Mouse (Mus musculus) neural tube, embryonic 14.5 days (tissue): Measurements from ENCODE around the gene Ogn. TPM values are rescaled to one million over a fixed set of nuclear protein-coding genes. Genes with fewer than 3 reads are reported as not detected.
"Not testable (repeated sequence)": the region's sequence is repeated elsewhere in the genome, so short reads cannot be mapped to it uniquely, and the experiment has no call there.

Source experiments
- ATAC-seq: fragments of 200-750 bp; cut with Nextera tagmentation; 2 replicates; pipeline ENCODE4 v1.8.0; 2017; ENCODE audit warnings: low read depth, mild to moderate bottlenecking, moderate TSS enrichment, moderate library complexity
- H3K27ac ChIP-seq: fragments of 300-500 bp; sonication (generic); 2 replicates; pipeline ENCODE4 v1.5.1; 2014; ENCODE audit warnings: low read depth, mild to moderate bottlenecking, control low read depth, low read length, moderate library complexity, mixed read lengths
- H3K27me3 ChIP-seq: fragments of 300-500 bp; sonication (generic); 2 replicates; pipeline ENCODE4 v1.6.1; 2014; ENCODE audit warnings: low read length; ENCODE audit not compliant: control insufficient read depth, insufficient read depth
- H3K36me3 ChIP-seq: fragments of 300-500 bp; sonication (generic); 2 replicates; pipeline ENCODE4 v1.6.1; 2014; ENCODE audit warnings: low read length, mixed read lengths; ENCODE audit not compliant: control insufficient read depth, insufficient read depth
- H3K4me1 ChIP-seq: fragments of 300-500 bp; sonication (generic); 2 replicates; pipeline ENCODE4 v1.6.1; 2014; ENCODE audit warnings: low read length; ENCODE audit not compliant: control insufficient read depth, insufficient read depth
- H3K4me2 ChIP-seq: fragments of 300-500 bp; sonication (generic); 2 replicates; pipeline ENCODE4 v1.6.1; 2014; ENCODE audit warnings: mild to moderate bottlenecking, low read depth, low read length, control low read depth
- H3K4me3 ChIP-seq: fragments of 300-500 bp; sonication (generic); 2 replicates; pipeline ENCODE4 v1.5.1; 2014; ENCODE audit warnings: low read depth, low read length, control low read depth, mixed read lengths
- H3K9ac ChIP-seq: fragments of 300-500 bp; sonication (generic); replicated peaks from 2 replicates; pipeline ENCODE4 v1.6.1; 2014; ENCODE audit warnings: low read depth, mild to moderate bottlenecking, control low read depth, low read length, mixed read lengths
- H3K9me3 ChIP-seq: fragments of 300-500 bp; sonication (generic); 2 replicates; pipeline ENCODE4 v1.6.1; 2016; ENCODE audit warnings: low read length; ENCODE audit not compliant: control insufficient read depth
- WGBS: fragments of 180-500 bp; shearing (Covaris S2); extraction: QIAGEN DNeasy Blood & Tissue Kit; methylation state at CpG from one replicate; pipeline ENCODE4 v1.1.7; 2014; 5-methylcytosine and 5-hydroxymethylcytosine counted together
- polyA plus RNA-seq: library from polyadenylated mRNA; unstranded; fragments of >200 nt; fragmentation: Nextera tagmentation; extraction: Ambion mirVana; gene quantifications from 2 replicates; pipeline ENCODE4 v1.2.1, GENCODE M21; 2014

Gene Ogn
- polyA plus RNA-seq, 1 experiment from 2014 or later, result 1.2 TPM

DNA sequence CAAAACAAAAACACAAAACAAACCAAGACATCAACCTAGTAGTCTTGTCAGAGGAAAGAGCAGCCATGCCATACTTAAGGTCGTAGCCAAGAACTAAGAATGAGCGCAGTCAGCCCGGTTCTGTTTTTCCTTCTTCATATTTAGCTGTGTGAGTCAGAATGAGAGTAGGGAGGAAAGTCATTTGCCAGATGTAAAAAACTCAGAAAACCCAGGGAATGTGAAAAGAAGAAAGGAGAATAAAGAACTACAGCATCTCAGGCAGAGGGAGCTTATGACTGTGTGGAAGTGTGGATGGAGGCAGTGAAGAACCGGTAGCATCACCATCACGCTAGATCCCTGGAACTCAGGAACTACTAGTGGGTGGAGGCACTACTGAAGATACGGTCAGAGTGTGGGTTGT, 21.8 kb upstream of the Ogn start:
- no peak overlapping the region for H3K9ac ChIP-seq
- 96% methylated on average over 6 of the region's 6 CpGs for WGBS
- ATAC-seq, result no peak
- no peaks in the 10 kb centered on the region for H3K27me3 ChIP-seq
- H3K4me2 ChIP-seq, result no peak overlapping the region
- no peaks in the 10 kb centered on the region for H3K4me1 ChIP-seq
- H3K36me3 ChIP-seq, result no peaks in the 10 kb centered on the region
- no peaks in the 10 kb centered on the region for H3K9me3 ChIP-seq
- H3K27ac ChIP-seq, result no peak overlapping the region
- no peak overlapping the region for H3K4me3 ChIP-seq

DNA sequence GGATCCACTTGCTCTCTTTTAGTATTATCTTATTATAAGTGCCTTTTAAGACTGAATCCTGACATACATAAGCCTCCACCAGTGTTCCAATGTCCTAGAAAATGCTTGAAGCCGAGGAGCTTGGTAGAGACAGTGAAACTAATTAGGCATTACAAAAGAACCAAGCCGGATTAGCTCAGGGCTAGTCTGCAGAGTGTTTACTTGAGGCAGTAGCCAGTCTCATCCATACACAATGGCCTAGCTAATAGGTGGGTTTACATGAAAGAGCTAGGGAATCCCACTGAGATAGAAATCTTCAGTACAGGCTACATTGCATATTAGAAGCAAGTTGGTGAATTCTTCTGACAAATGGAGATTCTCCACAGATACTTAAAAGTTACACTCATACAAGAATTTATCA, 5.3 kb upstream of the Ogn start:
- not testable (repeated sequence) for H3K4me1 ChIP-seq, H3K27me3 ChIP-seq, H3K36me3 ChIP-seq, H3K9ac ChIP-seq, H3K4me2 ChIP-seq, H3K27ac ChIP-seq, ATAC-seq, H3K4me3 ChIP-seq, H3K9me3 ChIP-seq
- 73% methylated on average over 2 of the region's 2 CpGs for WGBS

DNA sequence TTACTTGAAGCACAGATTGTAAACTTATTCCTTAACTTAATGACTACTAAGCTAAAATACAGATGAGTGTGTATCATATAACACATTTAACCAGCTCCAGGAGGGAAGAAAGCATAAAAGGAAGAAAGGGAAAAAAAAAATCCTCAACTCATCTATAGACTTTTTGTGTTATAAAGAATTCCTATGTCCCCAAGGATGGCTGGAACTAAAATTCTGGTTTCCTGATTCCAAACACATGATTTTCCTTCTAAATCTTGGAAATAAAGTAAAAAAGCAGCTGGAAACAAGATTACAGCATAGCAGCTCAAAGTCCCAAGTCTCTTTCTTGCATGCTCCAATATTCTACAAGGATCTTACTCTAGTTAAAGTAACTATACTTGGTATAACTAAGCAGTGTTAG, 4.2 kb upstream of the Ogn start:
- H3K27ac ChIP-seq, result no peak overlapping the region
- H3K27me3 ChIP-seq, result no peaks in the 10 kb centered on the region
- no peaks in the 10 kb centered on the region for H3K4me1 ChIP-seq
- H3K9ac ChIP-seq, result no peak overlapping the region
- no peak for ATAC-seq
- no peaks in the 10 kb centered on the region for H3K36me3 ChIP-seq
- H3K9me3 ChIP-seq, result no peaks in the 10 kb centered on the region
- H3K4me3 ChIP-seq, result no peak overlapping the region
- H3K4me2 ChIP-seq, result no peak overlapping the region

DNA sequence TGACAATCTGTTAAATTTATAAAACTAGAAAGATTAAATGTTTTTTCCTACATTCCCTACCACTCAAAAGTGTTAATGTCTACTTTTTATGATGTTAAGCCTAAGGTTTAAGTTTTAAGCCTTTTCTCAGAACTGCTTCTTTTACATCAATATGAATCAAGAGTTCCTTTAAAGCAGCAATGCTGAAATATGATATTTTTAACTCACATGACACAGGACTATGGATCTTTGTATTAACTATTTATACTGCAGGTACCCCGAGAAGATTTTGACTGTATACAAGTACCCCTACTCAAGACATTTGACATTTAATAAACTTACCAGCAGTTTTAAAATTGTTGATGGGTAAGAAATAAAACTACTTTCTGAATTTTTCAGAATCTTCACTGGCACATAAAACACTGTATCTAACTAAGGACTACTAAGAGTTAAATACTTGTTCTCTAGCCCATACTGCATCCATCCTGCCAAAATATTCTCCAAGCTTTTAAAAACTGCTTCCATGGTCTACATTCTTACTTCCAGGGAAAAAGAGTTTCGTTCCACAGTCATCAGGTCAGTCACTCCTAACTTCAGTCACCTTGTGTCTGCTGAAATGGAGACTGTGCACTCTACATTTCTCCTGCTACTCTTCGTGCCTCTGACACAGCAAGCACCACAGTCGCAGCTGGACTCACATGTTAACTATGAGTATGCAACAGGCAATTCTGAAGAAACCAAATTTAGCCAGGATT, 910 bp downstream of the Ogn start:
- no peaks in the 10 kb centered on the region for H3K36me3 ChIP-seq
- no peaks in the 10 kb centered on the region for H3K4me1 ChIP-seq
- no peak overlapping the region for H3K27ac ChIP-seq
- no peak overlapping the region for H3K4me2 ChIP-seq
- no peaks in the 10 kb centered on the region for H3K27me3 ChIP-seq
- no peak overlapping the region; the same call in 1 of the 2 replicates for H3K4me3 ChIP-seq
- no peak overlapping the region for H3K9ac ChIP-seq
- H3K9me3 ChIP-seq, result no peaks in the 10 kb centered on the region
- WGBS, result 88% methylated on average over 4 of the region's 4 CpGs
- ATAC-seq, result no peak

DNA sequence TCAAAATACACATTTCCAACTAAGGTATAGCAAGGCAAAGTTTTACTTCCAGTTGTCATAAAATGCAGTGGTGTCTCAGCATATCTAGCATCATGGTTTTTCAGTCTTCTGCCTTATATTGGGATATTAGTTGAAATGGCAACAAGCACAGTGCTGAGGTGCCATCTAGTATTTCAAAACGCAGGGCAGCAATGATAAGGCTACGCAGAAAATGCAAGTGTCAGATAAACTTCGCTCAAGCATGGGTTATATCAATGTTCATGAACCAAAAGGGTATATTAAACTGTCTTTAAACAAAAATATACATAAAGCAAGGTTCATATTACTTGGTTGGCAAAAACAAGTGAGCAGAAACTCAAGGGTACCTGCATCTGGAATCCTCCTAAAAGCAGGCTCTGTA, 9.2 kb downstream of the Ogn start:
- no peaks in the 10 kb centered on the region for H3K27me3 ChIP-seq
- H3K27ac ChIP-seq, result no peak overlapping the region
- H3K36me3 ChIP-seq, result no peaks in the 10 kb centered on the region
- no peaks in the 10 kb centered on the region for H3K4me1 ChIP-seq
- WGBS, result 93% methylated on average over 3 of the region's 3 CpGs
- no peak for ATAC-seq
- H3K9me3 ChIP-seq, result no peaks in the 10 kb centered on the region
- no peak overlapping the region for H3K4me2 ChIP-seq
- H3K9ac ChIP-seq, result no peak overlapping the region
- H3K4me3 ChIP-seq, result no peak overlapping the region

DNA sequence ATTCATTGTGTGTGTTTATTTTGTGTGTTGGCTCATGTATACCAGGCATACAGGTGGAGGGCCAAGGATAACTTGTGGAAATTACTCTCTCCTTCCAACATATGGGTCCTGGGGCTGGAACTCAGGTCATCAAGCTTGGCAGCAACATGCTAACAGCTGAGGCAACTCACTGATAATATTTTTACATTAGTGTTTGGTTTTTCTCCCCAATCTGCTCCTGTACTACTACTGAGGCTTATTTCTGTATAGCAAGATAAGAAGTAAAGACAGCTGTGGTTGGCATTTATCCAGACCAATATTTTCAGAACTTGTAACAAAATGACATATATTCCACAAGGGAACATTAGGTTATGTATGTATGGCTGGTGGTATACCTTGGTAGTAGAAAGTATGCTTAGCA, 10.5 kb downstream of the Ogn start:
- ATAC-seq, result no peak
- H3K36me3 ChIP-seq, result no peaks in the 10 kb centered on the region
- H3K9me3 ChIP-seq, result no peaks in the 10 kb centered on the region
- H3K4me2 ChIP-seq, result no peak overlapping the region
- no peak overlapping the region for H3K27ac ChIP-seq
- no peaks in the 10 kb centered on the region for H3K27me3 ChIP-seq
- no peak overlapping the region for H3K4me3 ChIP-seq
- no peaks in the 10 kb centered on the region for H3K4me1 ChIP-seq
- H3K9ac ChIP-seq, result no peak overlapping the region

DNA sequence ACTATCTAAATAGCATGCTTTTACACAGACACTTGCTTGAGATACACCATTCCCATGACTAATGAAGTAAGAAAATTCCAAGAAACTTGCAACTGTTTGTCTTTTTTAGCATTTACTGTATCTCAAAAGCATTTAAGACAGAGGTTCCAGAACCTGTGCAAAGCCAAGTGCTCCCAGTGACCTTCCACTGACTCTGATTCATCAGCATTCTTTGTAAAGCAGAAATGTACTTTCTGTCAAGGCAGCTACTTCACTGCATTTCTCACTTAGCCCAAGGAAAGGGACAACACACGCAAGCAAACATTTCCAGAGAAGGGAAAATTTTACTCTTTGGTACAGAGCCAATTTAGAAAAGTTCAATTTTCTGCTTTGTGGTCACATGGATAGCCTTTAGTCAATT, 15.4 kb downstream of the Ogn start:
- no peaks in the 10 kb centered on the region for H3K4me1 ChIP-seq
- H3K4me2 ChIP-seq, result no peak overlapping the region

DNA sequence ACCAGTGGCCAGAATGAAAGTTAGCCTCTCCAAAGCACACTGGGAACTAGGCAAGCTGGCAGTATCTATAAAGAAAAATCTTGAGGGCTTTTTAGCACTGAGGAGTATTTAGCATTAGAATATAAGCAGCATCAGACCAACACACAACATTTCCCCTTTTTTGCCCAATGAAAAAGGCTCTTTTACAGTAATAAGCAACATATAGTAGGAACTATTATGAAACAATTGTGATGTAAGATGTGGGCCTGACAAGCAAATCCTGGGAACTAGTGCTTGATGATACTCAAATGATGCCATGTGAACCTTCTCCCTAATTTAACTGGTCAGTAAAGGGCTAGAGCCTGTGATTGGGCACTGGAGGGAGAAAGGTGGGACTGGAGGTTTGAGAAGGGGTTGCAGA, 20.3 kb downstream of the Ogn start:
- Histone ChIP-seq H3K9ac (no peak overlapping the region), H3K9me3 (no peaks in the 10 kb centered on the region)
- ATAC-seq, result no peak

More for the DNA sequence above, 15.4 kb downstream of the Ogn start:
- ATAC-seq, result no peak
- 83% methylated on average over 1 of the region's 1 CpGs for WGBS
- Histone ChIP-seq H3K36me3 (no peaks in the 10 kb centered on the region), H3K27me3 (no peaks in the 10 kb centered on the region), H3K4me3 (no peak overlapping the region), H3K27ac (no peak overlapping the region), H3K9me3 (no peaks in the 10 kb centered on the region), H3K9ac (no peak overlapping the region)

DNA sequence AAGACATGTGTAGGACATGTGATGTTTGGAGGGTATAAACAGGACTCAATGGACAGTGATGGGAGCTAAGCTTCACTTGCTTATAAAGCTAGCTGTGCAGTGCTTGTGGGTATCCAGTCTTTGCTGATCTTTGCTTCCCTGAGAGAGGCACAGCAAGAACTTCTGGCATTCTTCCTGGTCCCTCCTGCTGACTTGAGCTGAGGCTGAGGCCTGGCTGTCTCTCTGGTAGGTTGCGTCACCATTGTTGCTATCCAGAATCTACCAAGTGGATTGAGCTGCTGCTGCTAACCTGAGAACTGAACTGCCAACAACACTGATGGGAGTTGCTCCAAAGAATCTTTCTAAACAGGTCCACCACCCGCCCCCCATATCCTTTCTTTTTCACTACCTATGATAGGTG, 21.2 kb downstream of the Ogn start:
- Histone ChIP-seq H3K4me1 (no peaks in the 10 kb centered on the region), H3K9me3 (no peaks in the 10 kb centered on the region), H3K4me3 (no peak overlapping the region), H3K4me2 (no peak overlapping the region), H3K27me3 (no peaks in the 10 kb centered on the region), H3K36me3 (no peaks in the 10 kb centered on the region), H3K27ac (no peak overlapping the region), H3K9ac (no peak overlapping the region)
- no peak for ATAC-seq
- WGBS, result 89% methylated on average over 2 of the region's 2 CpGs

More for the DNA sequence above, 20.3 kb downstream of the Ogn start:
- H3K36me3 ChIP-seq, result no peaks in the 10 kb centered on the region
- no peaks in the 10 kb centered on the region for H3K4me1 ChIP-seq
- H3K4me2 ChIP-seq, result no peak overlapping the region
- no peaks in the 10 kb centered on the region for H3K27me3 ChIP-seq
- H3K4me3 ChIP-seq, result no peak overlapping the region
- no peak overlapping the region for H3K27ac ChIP-seq
